Mouse (Mus musculus) bone marrow macrophage, adult 2 months (primary cell): ENCODE data around the gene Pisd.

Source experiments
- CTCF ChIP-seq: IDR thresholded peaks from 2 replicates; pipeline ENCODE4 v1.5.1; 2012; ENCODE audit warnings: low read depth, mild to moderate bottlenecking, low read length, moderate library complexity
- POLR2A ChIP-seq: IDR thresholded peaks from 2 replicates; pipeline ENCODE4 v1.6.1; 2012; ENCODE audit warnings: mild to moderate bottlenecking, low read depth, low read length, borderline replicate concordance

GRCm38 (mm10) chr5:32748936-32749335 lies 36.5 kb downstream of the Pisd start:
- TF ChIP-seq CTCF: no peak
- no peak for TF ChIP-seq POLR2A
